Mouse (Mus musculus) megakaryocyte, embryonic 14.5 days (primary cell): Measurements from ENCODE around the gene Meiob.

ENCODE experiments used
- FLI1 ChIP-seq: IDR thresholded peaks from 2 replicates; pipeline ENCODE4 v1.6.1; 2012; ENCODE audit warnings: low read length, inconsistent platforms, mixed read lengths
- GATA1 ChIP-seq: IDR thresholded peaks from 3 replicates; pipeline ENCODE4 v1.6.1; 2012; ENCODE audit warnings: mixed read lengths, low read length, inconsistent platforms, borderline replicate concordance

- TF ChIP-seq GATA1 (no peak), FLI1 (no peak)
Measured at GRCm38 (mm10) chr17:24794791-24795190, 9.3 kb upstream of the Meiob start.
